Mouse (Mus musculus) heart, postnatal 0 days (tissue): ENCODE measurements around the gene Rgs16. TPM values are rescaled to one million over a fixed set of nuclear protein-coding genes. Genes with fewer than 3 reads are reported as not detected.

Source experiments
- ATAC-seq: fragments of 200-750 bp; cut with Nextera tagmentation; 2 replicates; pipeline ENCODE4 v1.8.0; 2017; ENCODE audit warnings: low read depth, moderate number of reproducible peaks, moderate library complexity; ENCODE audit not compliant: insufficient read depth
- DNase-seq: peaks from one replicate; pipeline ENCODE4 v3.0.0-alpha.2; 2016; ENCODE audit warnings: low spot score
- H3K27ac ChIP-seq: fragments of 300-500 bp; sonication (generic); 2 replicates; pipeline ENCODE4 v1.5.1; 2014; ENCODE audit warnings: low read depth, mild to moderate bottlenecking
- H3K27me3 ChIP-seq: fragments of 300-500 bp; sonication (generic); 2 replicates; pipeline ENCODE4 v1.6.1; 2014; ENCODE audit warnings: low read length, mixed read lengths; ENCODE audit not compliant: control insufficient read depth, insufficient read depth
- H3K36me3 ChIP-seq: fragments of 300-500 bp; sonication (generic); replicated peaks from 2 replicates; pipeline ENCODE4 v1.6.1; 2014; ENCODE audit warnings: low read length, mixed read lengths; ENCODE audit not compliant: control insufficient read depth, insufficient read depth
- H3K4me1 ChIP-seq: fragments of 300-500 bp; sonication (generic); 2 replicates; pipeline ENCODE4 v1.6.1; 2014; ENCODE audit warnings: antibody characterized with exemption; ENCODE audit not compliant: control insufficient read depth, insufficient read depth
- H3K4me2 ChIP-seq: fragments of 300-500 bp; sonication (generic); 2 replicates; pipeline ENCODE4 v1.6.1; 2014; ENCODE audit warnings: low read depth, mild to moderate bottlenecking, low read length, moderate library complexity
- H3K4me3 ChIP-seq: fragments of 300-500 bp; sonication (generic); 2 replicates; pipeline ENCODE4 v1.5.1; 2014; ENCODE audit warnings: low read depth, low read length
- H3K9ac ChIP-seq: fragments of 300-500 bp; sonication (generic); replicated peaks from 2 replicates; pipeline ENCODE4 v1.6.1; 2014; ENCODE audit warnings: low read depth, low read length, mixed read lengths
- H3K9me3 ChIP-seq: fragments of 300-500 bp; sonication (generic); replicated peaks from 2 replicates; pipeline ENCODE4 v1.6.1; 2016; ENCODE audit warnings: low read length; ENCODE audit not compliant: control insufficient read depth
- CTCF ChIP-seq: IDR thresholded peaks from 2 replicates; pipeline ENCODE4 v1.5.1; 2016; ENCODE audit warnings: antibody characterized with exemption, control low read depth, low read depth
- EP300 ChIP-seq: IDR thresholded peaks from 2 replicates; pipeline ENCODE4 v1.6.1; 2016; ENCODE audit warnings: antibody characterized with exemption, low read depth
- WGBS: fragments of 180-500 bp; shearing (Covaris S2); extraction: QIAGEN DNeasy Blood & Tissue Kit; methylation state at CpG from one replicate; pipeline ENCODE4 v1.1.7; 2014; 5-methylcytosine and 5-hydroxymethylcytosine counted together
- polyA plus RNA-seq: library from polyadenylated mRNA; unstranded; fragments of >200 nt; fragmentation: Nextera tagmentation; extraction: Ambion mirVana; gene quantifications from 2 replicates; pipeline ENCODE4 v1.2.1, GENCODE M21; 2015
- total RNA-seq: library from RNA; depleted of rRNA; stranded (reverse); fragments of >200 nt; gene quantifications from 2 replicates; pipeline ENCODE4 v1.2.3, GENCODE M21; 2014; ENCODE audit warnings: low replicate concordance

Rgs16 gene
- total and polyA plus RNA-seq, 2 experiments from 2014 or later: 1.8 to 2.2 TPM

DNA sequence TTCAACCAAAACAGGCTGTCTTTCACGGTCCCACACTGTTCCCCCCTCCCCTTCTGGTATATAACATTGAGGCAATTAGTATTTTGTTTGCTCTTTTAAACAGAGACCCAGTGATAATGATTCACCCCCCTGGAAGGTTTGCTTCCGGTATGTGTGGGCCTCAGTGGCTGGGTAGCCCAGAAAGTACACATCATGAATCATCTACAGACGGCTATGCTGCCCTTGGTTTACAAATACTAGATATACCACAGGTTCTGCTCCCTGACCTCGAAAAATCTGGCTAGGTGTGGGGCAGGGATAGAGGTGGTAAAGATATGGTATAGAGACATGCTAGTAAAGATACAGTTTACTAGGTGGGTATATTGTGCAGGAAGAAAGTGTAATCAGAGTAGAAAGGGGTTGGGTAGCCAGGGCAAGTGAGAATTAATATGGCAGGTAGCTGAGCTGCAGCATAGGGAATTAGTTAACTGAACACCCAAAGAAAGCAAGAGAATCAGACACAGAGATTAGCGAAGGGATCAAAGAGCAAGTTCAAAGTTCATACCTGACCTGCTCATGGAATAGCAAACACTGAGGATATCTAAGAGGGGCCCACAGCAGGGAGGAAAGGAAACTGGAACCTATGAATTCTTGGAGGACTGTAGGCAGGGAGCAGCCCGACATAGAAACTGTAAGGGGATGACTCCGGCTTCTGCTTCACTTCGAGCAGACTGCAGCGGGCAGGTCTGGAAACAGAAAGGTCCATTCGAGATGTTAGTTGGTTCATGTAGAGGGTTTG, 30.0 kb downstream of the Rgs16 start:
- ATAC-seq: no peak
- Histone ChIP-seq H3K4me2 (no peak overlapping the region), H3K27ac (no peak overlapping the region), H3K9me3 (no peaks in the 10 kb centered on the region), H3K4me1 (peaks cover 5% of the 10 kb centered on the region; the same call in 1 of the 2 replicates), H3K9ac (no peak overlapping the region), H3K36me3 (no peaks in the 10 kb centered on the region), H3K4me3 (no peak overlapping the region), H3K27me3 (no peaks in the 10 kb centered on the region)
- DNase-seq: no peak
- no peak for TF ChIP-seq EP300
- no peak for TF ChIP-seq CTCF
- 78% methylated on average over 10 of the region's 10 CpGs for WGBS

DNA sequence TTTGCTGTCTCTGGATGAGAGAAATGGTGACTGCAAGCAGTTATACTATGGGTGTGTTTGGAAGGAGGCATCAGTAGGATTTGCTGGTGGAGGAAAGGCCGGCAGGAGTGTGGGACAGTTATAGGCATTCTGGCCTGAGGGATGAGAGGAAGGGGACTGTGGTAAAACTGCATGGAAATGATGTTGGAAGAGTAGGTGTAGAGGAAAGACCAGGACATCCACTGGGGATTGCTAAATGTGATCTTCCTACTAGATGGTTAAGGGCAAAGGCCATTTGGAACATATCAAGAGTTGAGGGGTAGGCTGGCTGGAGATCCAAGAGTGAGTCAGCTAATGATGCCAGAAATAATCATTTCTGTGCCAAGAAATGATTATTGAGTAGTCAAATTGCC, 30.6 kb downstream of the Rgs16 start:
- Histone ChIP-seq H3K4me3 (no peak overlapping the region), H3K27ac (no peak overlapping the region), H3K9me3 (no peaks in the 10 kb centered on the region), H3K4me1 (peaks cover 4% of the 10 kb centered on the region; the same call in 1 of the 2 replicates), H3K4me2 (no peak overlapping the region), H3K27me3 (no peaks in the 10 kb centered on the region), H3K9ac (no peak overlapping the region), H3K36me3 (no peaks in the 10 kb centered on the region)
- ATAC-seq: no peak
- no peak for DNase-seq
- WGBS: 93% methylated on average over 1 of the region's 1 CpGs
- TF ChIP-seq EP300 (no peak), CTCF (no peak)

DNA sequence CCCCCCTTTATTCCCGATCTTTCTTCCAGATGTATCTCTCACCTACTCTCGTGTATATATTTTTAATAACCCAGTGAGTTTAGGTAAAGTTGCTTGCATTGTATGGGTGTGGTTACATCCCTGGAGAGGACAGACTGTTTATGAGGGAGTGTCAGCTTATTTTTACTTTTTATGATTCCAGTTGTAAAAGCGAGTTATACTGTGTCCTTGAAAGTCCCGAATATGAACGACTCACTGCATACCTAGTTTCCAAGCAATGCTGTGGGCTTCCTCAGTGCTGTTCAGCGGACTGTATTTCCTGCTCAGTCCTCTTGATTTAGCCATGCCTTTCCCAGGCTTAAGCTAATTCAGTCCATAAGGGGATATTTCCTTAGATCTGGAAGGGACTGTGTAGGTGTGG, 35.0 kb downstream of the Rgs16 start:
- Histone ChIP-seq H3K9me3 (no peaks in the 10 kb centered on the region), H3K36me3 (no peaks in the 10 kb centered on the region), H3K27me3 (no peaks in the 10 kb centered on the region), H3K27ac (no peak overlapping the region), H3K9ac (no peak overlapping the region), H3K4me3 (no peak overlapping the region), H3K4me2 (no peak overlapping the region), H3K4me1 (no peaks in the 10 kb centered on the region)
- WGBS: 71% methylated on average over 6 of the region's 6 CpGs
- no peak for DNase-seq
- TF ChIP-seq CTCF: no peak
- no peak for TF ChIP-seq EP300
- ATAC-seq: no peak

DNA sequence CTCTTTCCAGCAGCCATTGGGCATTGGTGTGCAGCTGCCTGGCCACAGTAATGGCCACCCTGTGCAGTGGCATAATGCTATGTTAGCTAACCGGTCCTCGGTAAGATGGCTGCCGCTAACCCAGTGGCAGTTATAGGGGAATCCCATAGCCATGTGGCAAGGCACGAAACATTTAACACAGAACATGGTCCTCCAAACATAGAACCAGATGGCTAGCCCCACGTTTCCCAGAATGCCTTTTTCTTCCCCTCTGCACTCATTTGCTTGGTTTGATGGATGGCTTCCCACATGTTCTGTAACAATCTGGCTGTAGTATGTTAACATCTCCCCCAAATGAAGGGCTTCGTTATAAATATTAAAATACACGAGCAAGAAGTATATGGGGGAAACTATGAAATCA, 36.1 kb downstream of the Rgs16 start:
- Histone ChIP-seq H3K27ac (no peak overlapping the region), H3K9ac (no peak overlapping the region), H3K36me3 (no peaks in the 10 kb centered on the region), H3K4me3 (no peak overlapping the region), H3K4me2 (no peak overlapping the region), H3K4me1 (no peaks in the 10 kb centered on the region), H3K27me3 (no peaks in the 10 kb centered on the region), H3K9me3 (no peaks in the 10 kb centered on the region)
- TF ChIP-seq CTCF (no peak), EP300 (no peak)
- no peak for ATAC-seq
- no peak for DNase-seq
- WGBS: 85% methylated on average over 7 of the region's 7 CpGs

DNA sequence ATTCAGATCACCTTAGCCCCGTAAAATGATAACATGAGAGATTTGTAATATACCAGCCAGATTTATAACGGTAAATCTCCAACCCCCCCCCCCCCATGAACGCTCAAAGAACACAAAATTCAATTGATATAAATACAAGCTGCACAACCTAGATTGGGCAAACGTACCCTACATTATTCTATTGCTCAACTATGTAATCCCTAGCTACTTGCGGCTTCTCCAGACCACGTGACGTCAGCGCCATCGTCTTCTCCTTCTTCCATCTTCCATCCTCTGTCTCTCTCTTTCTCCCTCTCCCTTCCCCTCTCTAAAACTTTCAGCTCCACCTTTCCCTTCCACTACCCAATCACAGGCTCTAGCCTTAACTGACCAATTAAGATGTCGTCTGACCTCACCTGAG, 38.1 kb downstream of the Rgs16 start:
- H3K4me1 ChIP-seq: no peaks in the 10 kb centered on the region
- TF ChIP-seq CTCF (no peak), EP300 (no peak)
- no peak overlapping the region for H3K9ac ChIP-seq
- no peaks in the 10 kb centered on the region for H3K9me3 ChIP-seq
- H3K4me3 ChIP-seq: no peak overlapping the region
- ATAC-seq (no peak), DNase-seq (no peak)
- no peaks in the 10 kb centered on the region for H3K27me3 ChIP-seq
- no peak overlapping the region for H3K27ac ChIP-seq
- no peaks in the 10 kb centered on the region for H3K36me3 ChIP-seq
- no peak overlapping the region for H3K4me2 ChIP-seq
- 83% methylated on average over 10 of the region's 10 CpGs for WGBS

DNA sequence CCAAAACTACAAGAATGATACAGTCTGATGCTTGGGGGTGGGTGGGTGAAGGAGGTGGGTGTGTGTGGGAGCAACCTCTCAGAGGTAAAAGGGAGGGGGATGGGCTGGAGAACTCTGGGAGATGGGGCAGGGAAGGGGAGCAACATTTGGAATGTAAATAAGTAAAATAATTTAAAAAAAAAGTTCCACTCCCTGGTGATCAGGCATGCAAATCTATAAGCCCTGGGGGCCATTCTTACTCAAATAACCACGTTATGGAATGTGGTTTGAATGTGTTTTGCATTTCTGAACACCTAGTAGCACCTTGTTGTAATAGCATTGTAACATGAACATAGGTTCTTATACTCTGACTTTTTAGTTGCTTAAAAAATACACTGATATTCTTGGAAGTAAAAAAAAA, 43.2 kb downstream of the Rgs16 start:
- no peaks in the 10 kb centered on the region for H3K4me1 ChIP-seq
- H3K36me3 ChIP-seq: no peaks in the 10 kb centered on the region
- 51% methylated on average over 1 of the region's 1 CpGs for WGBS
- H3K9me3 ChIP-seq: no peaks in the 10 kb centered on the region
- no peak overlapping the region for H3K4me3 ChIP-seq
- H3K27ac ChIP-seq: no peak overlapping the region
- TF ChIP-seq EP300 (no peak), CTCF (no peak)
- no peak for DNase-seq
- no peak for ATAC-seq
- no peaks in the 10 kb centered on the region for H3K27me3 ChIP-seq
- no peak overlapping the region for H3K9ac ChIP-seq
- H3K4me2 ChIP-seq: no peak overlapping the region
